Mouse (Mus musculus) spleen, embryonic (tissue): ENCODE measurements at regions not wholly inside any gene's neighbourhood (a gene's known extent, or its start where the extent isn't known, plus 50 kb on each side); places are given as distances from the start of the nearest gene placed in this dataset.

ENCODE experiments used
- CTCF ChIA-PET: fragments of 350-600 bp; sonication (Branson Sonifier 250); formaldehyde crosslinking; loops from one replicate; lab custom pipeline; 2022; lab: Charles Lee

DNA sequence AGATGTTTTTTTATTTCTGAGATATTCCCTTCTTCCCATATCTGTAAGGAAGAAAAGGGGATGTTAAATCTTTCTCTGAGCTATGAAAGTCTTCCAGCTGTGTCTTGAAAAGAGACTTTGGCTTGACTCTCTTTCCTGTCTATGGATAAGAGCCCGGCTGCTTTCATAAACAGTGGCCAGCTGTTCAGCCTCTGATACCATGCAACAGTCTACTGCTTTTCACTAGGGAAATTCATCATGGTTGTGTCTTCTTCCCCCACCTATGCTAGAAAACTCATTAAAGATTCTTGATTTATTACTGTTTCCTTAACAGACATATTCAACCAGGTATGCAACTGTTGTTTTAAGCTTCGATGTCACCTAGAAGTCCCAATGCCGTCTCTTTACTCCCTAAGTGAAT is 213.8 kb upstream of the Ferd3l start:
- CTCF ChIA-PET: no interaction called here

DNA sequence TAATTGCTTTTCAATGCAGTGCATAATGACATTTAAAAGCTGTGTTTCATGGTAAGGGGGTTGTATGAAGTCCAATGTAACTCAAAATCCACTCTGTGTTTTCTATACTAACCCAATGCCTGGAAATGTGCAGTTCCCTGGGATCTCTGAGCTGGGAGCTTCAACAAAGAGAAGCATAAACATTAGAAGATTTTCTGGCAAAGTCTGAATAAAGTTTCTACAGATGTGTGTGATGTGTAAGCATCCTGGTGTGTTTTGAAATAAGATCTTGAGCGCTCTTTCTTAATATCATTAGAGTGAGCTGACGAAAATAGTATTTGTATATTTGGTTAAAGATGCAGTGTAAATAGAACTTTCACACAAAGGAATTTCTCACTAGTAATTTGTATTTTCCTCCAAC is 212.2 kb upstream of the Ferd3l start:
- CTCF ChIA-PET: no interaction called here

DNA sequence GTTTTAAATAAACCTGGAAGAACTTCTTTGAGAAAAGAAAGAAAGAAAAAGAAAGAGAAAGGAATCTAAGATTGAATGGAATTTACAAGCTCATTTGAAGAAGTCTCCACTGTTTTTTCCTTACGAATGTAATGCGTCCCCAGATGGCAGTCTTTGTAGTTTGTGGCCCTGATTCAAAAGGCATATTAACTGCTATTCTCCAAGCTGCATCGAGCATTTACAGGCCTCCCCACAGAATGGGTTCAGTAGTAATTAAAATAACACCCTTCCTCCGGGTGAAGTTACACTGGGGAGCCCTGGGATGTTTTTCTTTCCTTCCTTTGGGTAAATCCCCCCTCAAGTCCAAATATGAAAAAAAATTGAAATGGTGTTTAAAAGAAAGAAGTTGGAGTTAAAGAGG is 211.2 kb upstream of the Ferd3l start:
- CTCF ChIA-PET: interaction anchor here (0.5 kb wide), 1 partner anchor 393 kb away, joined by 6 read pairs; no protein-coding TSS in a partner anchor

DNA sequence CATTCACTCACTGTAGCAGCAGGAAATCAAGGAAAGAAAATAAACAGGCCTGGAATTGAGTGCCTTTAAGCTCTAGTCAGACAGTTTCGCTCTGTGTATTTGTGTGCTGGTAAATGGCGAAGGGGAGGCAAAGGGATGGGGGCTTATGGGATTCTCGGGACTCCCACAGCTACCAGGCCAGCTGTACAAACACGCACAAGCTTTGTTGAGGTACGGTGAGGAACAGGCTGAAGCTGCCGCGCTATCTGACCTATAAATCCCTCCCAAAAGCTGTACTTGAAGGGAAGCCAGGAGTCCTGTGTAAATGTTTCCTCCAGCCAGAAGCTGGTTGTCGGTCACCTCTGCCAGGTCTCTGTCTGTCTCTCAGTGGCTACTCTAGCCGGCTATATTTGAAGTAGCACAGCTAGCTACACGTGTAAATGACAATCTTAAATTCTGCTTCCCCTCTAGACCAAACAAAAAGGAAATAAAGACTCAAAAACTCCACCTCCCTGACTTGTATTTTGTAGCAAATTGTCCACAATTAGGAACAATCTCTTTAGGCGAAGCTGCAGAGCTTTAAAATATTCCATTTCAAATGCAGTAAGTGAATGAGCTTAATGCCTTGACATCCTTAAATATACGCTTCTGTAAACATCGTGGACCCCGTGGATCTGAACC is 210.5 kb upstream of the Ferd3l start:
- CTCF ChIA-PET: interaction anchor here (0.5 kb wide), 1 partner anchor 59 kb away, joined by 3 read pairs; no protein-coding TSS in a partner anchor

DNA sequence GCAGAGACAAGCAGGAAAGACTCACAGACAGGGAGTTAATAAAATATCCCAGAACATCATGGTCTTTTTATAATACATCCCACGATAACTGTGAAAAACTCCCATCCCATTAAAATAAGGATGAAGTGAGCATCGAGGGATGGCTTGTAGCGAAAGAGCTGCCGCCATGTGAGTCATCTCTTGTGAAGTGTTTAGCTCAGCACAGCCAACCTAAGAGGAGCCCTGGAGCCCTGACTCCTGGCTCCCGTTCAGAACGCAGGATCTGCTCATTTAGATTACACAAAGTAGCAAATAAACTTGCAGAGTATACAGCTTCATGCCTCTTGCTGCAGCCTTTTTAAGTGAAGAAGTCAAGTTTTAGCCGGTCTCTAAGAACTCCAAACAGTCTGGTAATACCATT is 209.2 kb upstream of the Ferd3l start:
- CTCF ChIA-PET: no interaction called here

DNA sequence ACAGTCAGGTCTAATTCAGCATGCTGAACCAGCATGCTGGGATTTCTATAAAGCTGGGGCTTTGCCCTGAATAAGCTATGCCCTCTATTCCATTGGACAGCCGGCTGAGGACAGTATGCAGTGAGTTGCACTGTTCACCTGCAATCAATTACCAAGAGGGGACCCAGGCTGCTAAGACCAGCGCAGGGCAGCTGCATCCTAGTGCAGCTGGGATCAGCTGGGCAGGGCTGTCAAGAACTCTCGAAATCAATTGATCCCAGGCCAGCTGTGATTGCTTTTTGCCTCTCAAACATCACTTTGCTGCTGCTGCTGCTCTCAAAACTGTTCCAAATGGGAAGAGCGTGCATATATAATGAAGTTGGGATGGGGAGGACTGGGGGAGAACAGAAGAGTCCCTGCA is 196.3 kb upstream of the Ferd3l start:
- CTCF ChIA-PET: no interaction called here

DNA sequence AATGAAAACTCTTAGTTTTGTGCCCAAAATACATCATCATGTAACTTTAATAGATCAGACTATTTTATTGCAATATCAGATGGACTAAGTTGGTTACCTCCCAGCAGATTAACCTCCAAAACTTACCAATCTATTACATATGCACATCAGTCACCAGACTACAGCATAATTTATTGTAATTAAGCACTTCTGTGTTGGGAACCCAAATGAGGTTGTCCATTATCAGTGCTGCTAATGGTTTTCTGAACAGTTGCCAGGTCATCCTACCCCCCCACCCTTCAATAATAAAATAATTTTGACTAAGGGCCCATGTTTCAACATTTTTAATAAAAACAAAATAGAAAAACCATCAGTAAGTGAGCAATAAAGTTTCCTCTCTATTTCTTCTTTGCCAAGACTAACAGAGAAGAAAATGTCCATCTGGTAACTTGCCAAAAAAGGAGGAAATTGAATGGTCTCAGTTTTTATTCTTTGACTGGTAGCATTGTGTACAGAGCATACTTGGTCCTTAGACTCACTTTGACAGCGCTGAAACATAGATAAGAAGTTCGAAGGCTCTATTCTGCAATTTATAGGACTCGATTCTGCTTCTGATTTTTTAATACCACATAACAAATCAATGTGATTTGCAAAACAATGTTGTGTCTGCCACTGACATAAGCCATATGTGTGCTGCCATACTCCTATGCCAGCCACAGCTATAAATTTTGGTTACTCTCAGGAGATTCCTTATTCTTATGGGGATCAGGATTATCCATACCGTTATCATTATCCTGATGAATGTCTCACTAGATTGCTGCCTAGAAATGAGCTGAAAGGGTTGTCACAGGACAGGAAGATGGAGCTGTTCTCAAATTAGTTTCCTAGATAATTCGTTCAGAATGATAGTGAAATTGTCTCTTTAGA is 152.4 kb upstream of the Ferd3l start:
- CTCF ChIA-PET: interaction anchor here (0.7 kb wide), 1 partner anchor 58 kb away, joined by 3 read pairs; no protein-coding TSS in a partner anchor

DNA sequence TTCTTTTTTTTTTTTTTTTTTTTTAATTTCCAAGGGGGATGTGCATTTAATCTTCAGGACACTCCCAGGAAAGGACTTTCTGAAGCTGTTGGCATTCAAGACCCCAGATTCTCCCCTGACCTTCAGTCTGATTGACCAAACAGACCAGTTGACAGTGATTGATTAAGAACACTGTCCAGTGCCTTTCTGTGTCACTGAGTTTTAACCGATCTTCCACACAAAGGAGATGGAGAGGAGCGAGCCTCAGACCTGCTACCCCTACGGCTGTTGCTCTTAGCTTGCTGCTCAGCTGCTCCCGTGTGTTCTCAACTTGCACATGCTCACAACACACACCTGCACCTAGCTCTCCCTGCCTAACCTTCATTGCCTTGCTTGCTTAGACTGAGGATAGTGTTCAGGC is 149.7 kb upstream of the Ferd3l start:
- CTCF ChIA-PET: no interaction called here

DNA sequence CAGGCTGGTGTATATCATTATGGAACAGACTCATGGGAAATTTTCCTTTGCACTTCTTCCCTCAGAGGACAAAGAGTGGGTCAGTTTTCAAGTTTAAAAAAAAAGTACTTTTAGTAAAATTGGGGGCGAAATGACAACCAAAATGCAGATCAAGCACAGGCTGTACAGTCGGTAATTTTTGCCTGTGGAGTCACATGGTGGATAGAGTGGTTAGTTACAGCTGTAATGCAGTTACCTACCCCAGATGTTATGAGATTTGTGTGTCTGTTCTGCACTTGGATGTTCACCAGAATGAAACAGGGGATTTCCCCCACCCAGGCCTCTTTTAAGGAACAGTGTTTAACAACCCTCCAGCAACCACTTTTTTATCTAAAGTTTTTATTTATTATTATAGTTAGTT is 148.3 kb upstream of the Ferd3l start:
- CTCF ChIA-PET: no interaction called here

DNA sequence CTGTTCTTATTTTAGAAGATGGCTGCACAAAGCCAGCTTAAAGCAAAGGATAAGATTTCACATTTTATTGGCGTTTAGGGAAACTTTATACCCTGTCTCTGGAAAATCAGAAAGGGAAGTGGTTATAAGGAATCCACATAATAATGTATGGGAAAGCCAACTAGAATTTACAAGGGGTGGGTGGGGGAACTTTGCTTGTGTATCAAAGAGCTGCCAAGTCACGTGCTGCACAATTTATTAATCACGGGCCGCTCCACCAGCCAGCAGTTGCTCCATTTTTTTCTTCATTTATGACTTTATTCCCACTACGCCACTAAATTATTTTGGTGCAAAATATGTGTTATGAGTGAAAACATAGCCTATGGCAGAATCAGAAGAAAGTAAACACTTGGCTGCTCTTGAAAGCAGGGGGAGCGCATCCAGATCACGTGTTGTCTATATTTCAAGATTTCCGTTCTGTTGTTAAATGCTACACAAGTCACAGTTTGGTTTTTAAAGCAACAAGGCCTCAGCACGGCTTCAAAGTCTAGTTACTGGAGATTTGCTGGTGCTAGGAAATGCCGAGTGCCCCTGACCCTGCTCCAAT is 123.9 kb upstream of the Ferd3l start:
- CTCF ChIA-PET: no interaction called here

DNA sequence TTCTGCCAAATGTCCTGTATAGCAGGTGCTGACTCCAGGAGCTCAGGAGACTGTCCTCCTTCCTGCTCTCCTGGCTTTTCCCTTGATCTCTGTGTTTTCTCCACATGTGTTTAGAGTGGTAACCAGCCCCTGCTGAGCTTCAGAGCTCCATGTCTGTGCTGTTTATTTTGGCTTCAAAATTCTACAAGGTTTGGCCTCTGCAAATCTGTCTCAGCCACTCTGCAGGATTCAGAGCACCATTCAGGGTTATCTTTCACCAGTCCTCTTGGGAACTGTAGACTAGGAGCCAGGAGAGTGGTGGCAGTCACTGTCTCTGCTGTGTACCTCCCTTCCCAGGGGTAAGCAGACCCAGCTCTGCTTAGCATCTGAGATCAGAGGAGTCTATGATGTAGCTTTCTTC is 102.7 kb upstream of the Ferd3l start:
- CTCF ChIA-PET: no interaction called here

DNA sequence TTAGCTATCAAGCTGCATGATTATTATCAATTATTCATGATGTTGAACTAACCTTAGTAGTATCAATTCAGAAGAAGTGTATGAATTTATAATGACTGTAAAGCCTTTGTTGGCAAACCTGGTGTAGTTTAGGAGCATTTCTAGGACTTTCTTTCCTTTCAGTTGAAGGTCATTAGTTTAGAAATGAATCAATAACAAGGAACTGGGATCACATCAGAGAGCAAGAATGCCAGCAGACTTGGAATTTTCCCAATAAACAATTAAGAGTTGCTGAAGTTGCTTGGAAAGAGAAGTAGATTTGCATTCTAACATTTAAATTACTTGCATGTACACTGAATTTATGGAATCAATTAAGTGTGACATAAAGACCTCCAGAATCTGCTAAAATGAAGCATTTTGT is 79.1 kb upstream of the Ferd3l start:
- CTCF ChIA-PET: no interaction called here

DNA sequence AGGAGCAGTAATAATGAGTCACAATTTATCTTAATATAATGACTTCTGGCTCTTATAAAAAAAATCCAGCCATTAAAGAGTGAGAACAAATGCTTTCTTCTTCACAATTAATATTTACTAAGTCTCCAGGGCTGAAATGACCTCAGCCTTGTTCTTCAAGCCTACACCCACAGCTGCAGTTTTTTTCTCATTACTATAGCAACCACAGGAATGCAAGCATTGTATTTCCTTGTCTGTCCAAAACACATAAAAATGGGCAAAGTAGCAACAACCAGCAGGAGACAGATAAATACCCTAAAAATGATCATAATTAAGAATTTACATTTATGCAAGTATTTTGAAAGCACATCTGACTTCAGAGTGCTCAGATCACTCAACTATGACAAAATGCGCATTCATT is 76.5 kb upstream of the Ferd3l start:
- CTCF ChIA-PET: no interaction called here
